Mouse (Mus musculus) hindbrain, embryonic 11.5 days (tissue): ENCODE measurements around the gene Gab1. TPM values are rescaled to one million over a fixed set of nuclear protein-coding genes. Genes with fewer than 3 reads are reported as not detected.

Experiments used
- ATAC-seq: fragments of 200-750 bp; cut with Nextera tagmentation; 2 replicates; pipeline ENCODE4 v1.8.0; 2017; ENCODE audit warnings: mild to moderate bottlenecking, moderate TSS enrichment, moderate library complexity; ENCODE audit not compliant: low FRiP score
- DNase-seq: peaks from one replicate; pipeline ENCODE4 v3.0.0-alpha.2; 2015; ENCODE audit warnings: low spot score
- H3K27ac ChIP-seq: fragments of 300-500 bp; sonication (generic); 2 replicates; pipeline ENCODE4 v1.5.1; 2014; ENCODE audit warnings: mild to moderate bottlenecking, low read depth, low read length
- H3K27me3 ChIP-seq: fragments of 300-500 bp; sonication (generic); 2 replicates; pipeline ENCODE4 v1.6.1; 2014; ENCODE audit warnings: mild to moderate bottlenecking, low read length, moderate library complexity, mixed read lengths; ENCODE audit not compliant: control insufficient read depth, insufficient read depth
- H3K36me3 ChIP-seq: fragments of 300-500 bp; sonication (generic); 2 replicates; pipeline ENCODE4 v1.6.1; 2014; ENCODE audit warnings: mild to moderate bottlenecking, low read length, moderate library complexity, mixed read lengths; ENCODE audit not compliant: control insufficient read depth, insufficient read depth
- H3K4me1 ChIP-seq: fragments of 300-500 bp; sonication (generic); replicated peaks from 2 replicates; pipeline ENCODE4 v1.6.1; 2014; ENCODE audit warnings: low read length, mixed read lengths; ENCODE audit not compliant: control insufficient read depth, insufficient read depth
- H3K4me2 ChIP-seq: fragments of 300-500 bp; sonication (generic); replicated peaks from 2 replicates; pipeline ENCODE4 v1.6.1; 2014; ENCODE audit warnings: mild to moderate bottlenecking, low read depth, low read length
- H3K4me3 ChIP-seq: fragments of 300-500 bp; sonication (generic); 2 replicates; pipeline ENCODE4 v1.5.1; 2014; ENCODE audit warnings: low read depth, low read length
- H3K9ac ChIP-seq: fragments of 300-500 bp; sonication (generic); 2 replicates; pipeline ENCODE4 v1.6.1; 2014; ENCODE audit warnings: low read depth, low read length
- H3K9me3 ChIP-seq: fragments of 300-500 bp; sonication (generic); 2 replicates; pipeline ENCODE4 v1.6.1; 2016; ENCODE audit warnings: low read length; ENCODE audit not compliant: control insufficient read depth
- WGBS: fragments of 180-500 bp; shearing (Covaris S2); extraction: QIAGEN DNeasy Blood & Tissue Kit; methylation state at CpG from one replicate; pipeline ENCODE4 v1.1.7; 2014; 5-methylcytosine and 5-hydroxymethylcytosine counted together
- polyA plus RNA-seq: library from polyadenylated mRNA; unstranded; fragments of >200 nt; fragmentation: Nextera tagmentation; extraction: Ambion mirVana; gene quantifications from 2 replicates; pipeline ENCODE4 v1.2.1, GENCODE M21; 2014

The Gab1 gene
- polyA plus RNA-seq, 1 experiment from 2014 or later: 18.1 TPM

DNA sequence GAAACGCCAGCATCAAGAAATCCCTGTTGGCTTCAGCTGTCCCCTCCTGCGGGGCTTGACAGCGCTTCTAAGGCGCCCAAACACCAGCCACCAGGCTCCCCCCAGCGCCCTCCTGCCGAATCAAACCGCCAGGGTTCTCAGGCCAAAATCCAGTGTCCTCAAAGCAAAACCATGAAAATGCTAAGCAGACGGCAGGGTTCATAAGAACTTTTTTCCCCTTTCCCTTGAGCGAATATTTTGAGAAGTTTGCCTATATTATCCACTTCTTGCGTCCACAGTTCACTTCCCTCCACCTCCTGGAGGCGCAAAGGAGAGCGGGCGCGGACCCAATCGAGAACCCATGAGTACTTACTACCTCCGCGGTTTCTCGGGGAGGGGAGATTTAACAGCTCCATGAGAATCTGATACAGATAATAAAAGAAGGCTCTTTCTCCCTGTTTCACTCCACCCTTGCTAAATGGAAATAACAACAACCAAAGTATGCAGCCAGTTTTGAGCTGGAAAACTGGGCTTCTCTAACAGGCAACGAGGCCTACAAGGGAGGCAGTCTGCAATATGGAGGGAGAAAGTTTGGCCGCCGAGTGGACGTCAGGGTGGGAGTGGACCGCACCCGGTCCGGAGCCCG, 1.4 kb downstream of the Gab1 start:
- ATAC-seq (no peak), DNase-seq (peak; percentile 67)
- under 1% methylated on average over 26 of the region's 26 CpGs for WGBS
- H3K9me3 ChIP-seq: no peaks in the 10 kb centered on the region
- H3K4me3 ChIP-seq: peak overlapping the region; percentile 72
- peak overlapping the region; percentile 74 for H3K9ac ChIP-seq
- no peaks in the 10 kb centered on the region for H3K27me3 ChIP-seq
- peak overlapping the region; percentile 91; the same call in 1 of the 2 replicates for H3K27ac ChIP-seq
- no peaks in the 10 kb centered on the region for H3K36me3 ChIP-seq
- no peaks in the 10 kb centered on the region for H3K4me1 ChIP-seq
- peak overlapping the region; percentile 73 for H3K4me2 ChIP-seq

DNA sequence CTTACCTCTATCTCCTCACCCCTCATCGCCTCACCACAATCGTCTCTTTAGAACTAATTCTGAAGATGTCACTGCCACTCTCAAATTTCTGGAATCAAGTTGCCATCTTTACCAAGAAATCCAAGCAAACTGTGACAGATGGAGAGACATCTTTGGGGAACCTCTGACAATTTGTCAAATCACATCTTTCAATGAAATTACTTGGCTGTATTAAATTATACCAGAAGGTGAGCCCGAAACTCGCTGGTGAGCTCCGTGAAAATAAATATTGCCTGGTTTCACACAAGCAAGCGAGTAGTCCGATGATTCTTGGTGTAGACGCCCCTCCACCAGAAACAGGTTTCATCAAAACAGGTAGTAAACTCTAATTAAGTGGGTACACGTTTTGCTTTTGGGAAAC, 2.2 kb downstream of the Gab1 start:
- H3K27ac ChIP-seq: no peak overlapping the region
- H3K9me3 ChIP-seq: no peaks in the 10 kb centered on the region
- 50% methylated on average over 9 of the region's 9 CpGs for WGBS
- ATAC-seq (no peak), DNase-seq (no peak)
- no peaks in the 10 kb centered on the region for H3K4me1 ChIP-seq
- H3K4me2 ChIP-seq: peak overlapping the region; percentile 73
- no peaks in the 10 kb centered on the region for H3K36me3 ChIP-seq
- peak overlapping the region; percentile 72 for H3K4me3 ChIP-seq
- H3K27me3 ChIP-seq: no peaks in the 10 kb centered on the region
- H3K9ac ChIP-seq: no peak overlapping the region; the same call in 1 of the 2 replicates

DNA sequence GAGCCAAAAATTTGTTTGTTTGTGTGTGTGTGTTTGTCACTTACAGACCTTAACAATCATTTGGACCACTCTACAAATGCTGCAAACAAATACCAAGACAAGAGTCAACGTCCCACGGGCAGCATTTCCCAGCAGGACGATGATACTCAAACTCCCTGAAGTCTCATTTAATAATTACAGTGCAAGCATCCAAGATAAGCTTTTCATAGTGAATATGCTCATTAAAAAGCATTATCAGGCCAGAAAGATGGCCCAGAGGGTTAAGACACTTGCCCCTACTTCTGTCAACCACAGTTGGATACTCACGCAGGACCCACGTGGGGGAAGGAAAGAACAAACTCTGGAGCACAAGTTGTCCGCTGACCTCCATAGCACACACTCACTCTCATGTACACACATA, 4.8 kb downstream of the Gab1 start:
- no peak overlapping the region for H3K27ac ChIP-seq

DNA sequence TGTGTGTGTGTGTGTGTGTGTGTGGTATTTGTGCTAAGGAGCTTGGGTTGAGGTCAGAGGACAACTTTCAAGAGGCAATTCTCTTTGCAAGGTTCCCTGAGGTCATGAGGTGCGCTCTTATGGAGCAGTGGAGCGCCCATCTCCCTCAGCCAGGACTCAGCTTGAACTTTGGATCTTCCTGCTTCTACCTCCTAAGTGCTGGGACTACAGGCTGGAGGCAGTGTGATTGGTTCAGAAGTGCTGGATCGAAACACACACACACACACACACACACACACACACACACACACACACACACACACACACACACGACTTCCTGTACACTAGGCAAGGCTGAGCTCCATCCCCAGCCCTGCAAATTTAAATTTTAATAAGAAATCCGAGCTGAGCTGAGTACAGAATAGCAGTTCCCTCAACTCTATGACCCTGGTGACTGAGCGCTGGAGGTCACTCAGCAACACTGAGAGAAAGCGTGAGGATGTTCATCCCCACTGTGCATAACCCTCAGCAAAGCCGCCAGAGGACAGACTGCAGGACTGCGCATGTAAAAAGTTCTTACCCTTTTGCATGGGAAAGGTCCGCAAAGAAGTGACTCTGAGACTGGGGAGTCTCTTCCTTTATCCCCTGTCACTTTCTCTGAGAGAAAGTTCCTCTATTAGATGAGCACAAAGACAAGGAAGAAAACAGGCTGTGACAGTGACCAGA, 6.4 kb downstream of the Gab1 start:
- H3K4me2 ChIP-seq: no peak overlapping the region
- H3K4me3 ChIP-seq: no peak overlapping the region
- no peaks in the 10 kb centered on the region for H3K27me3 ChIP-seq
- no peak for DNase-seq
- H3K27ac ChIP-seq: no peak overlapping the region
- no peaks in the 10 kb centered on the region for H3K9me3 ChIP-seq
- H3K4me1 ChIP-seq: no peaks in the 10 kb centered on the region
- 55% methylated on average over 10 of the region's 10 CpGs for whole genome bisulfite sequencing
- no peak for ATAC-seq
- H3K9ac ChIP-seq: no peak overlapping the region
- H3K36me3 ChIP-seq: no peaks in the 10 kb centered on the region

More for the DNA sequence above, 4.8 kb downstream of the Gab1 start:
- Histone ChIP-seq H3K4me1 (no peaks in the 10 kb centered on the region), H3K9ac (no peak overlapping the region), H3K9me3 (no peaks in the 10 kb centered on the region), H3K27me3 (no peaks in the 10 kb centered on the region), H3K4me3 (no peak overlapping the region), H3K4me2 (no peak overlapping the region), H3K36me3 (no peaks in the 10 kb centered on the region)
- WGBS: 94% methylated on average over 6 of the region's 6 CpGs
- ATAC-seq (no peak), DNase-seq (no peak)

DNA sequence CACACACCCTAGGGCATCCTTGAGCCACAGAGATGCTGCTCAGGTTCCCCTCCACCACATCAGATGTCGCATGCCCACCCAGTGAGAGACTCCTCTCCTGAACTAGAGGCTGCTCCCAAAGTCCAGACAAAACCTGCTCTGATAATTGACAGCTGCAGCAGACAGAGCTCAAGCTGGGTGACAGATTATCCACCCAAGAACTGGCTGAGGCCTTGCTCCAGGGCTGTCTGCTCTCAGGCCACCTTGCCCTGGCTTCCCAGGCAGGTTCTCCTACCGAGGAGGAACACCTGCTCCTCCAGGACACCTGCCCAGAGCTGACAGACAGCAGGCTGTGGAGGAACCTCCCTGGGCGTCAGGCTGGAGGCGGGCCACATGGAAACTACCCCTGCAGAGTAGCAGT, 7.6 kb downstream of the Gab1 start:
- WGBS: 45% methylated on average over 4 of the region's 4 CpGs
- no peak for DNase-seq
- no peak for ATAC-seq

DNA sequence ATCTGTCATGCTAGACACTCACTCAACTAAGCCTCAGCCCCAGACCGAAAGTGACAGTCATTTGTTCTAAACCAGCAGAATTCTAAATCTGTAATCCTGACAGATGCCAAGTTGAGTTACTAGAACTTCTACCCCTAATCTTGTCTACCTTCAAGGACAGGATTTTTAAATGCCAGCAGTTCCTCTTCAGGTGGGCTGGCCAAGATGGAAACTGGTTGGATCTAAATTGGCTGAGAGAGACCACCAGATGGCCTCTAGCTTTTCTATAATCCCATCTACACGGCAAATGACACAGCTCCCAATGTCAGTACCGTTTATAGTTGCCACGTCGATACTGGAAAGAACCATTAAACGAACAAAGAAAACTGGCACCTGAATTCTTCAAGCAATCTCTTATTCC, 8.9 kb downstream of the Gab1 start:
- H3K9ac ChIP-seq: no peak overlapping the region
- no peaks in the 10 kb centered on the region for H3K27me3 ChIP-seq
- no peaks in the 10 kb centered on the region for H3K9me3 ChIP-seq
- H3K4me1 ChIP-seq: no peaks in the 10 kb centered on the region; the same call in 1 of the 2 replicates
- WGBS: 91% methylated on average over 6 of the region's 6 CpGs
- no peak for DNase-seq
- no peak overlapping the region for H3K4me2 ChIP-seq
- H3K27ac ChIP-seq: no peak overlapping the region
- no peak for ATAC-seq
- H3K36me3 ChIP-seq: no peaks in the 10 kb centered on the region
- no peak overlapping the region for H3K4me3 ChIP-seq

More for the DNA sequence above, 7.6 kb downstream of the Gab1 start:
- no peak overlapping the region for H3K4me3 ChIP-seq
- no peaks in the 10 kb centered on the region for H3K27me3 ChIP-seq
- H3K36me3 ChIP-seq: no peaks in the 10 kb centered on the region
- no peaks in the 10 kb centered on the region for H3K9me3 ChIP-seq
- H3K4me2 ChIP-seq: no peak overlapping the region
- no peak overlapping the region for H3K27ac ChIP-seq
- no peak overlapping the region for H3K9ac ChIP-seq
- no peaks in the 10 kb centered on the region for H3K4me1 ChIP-seq

DNA sequence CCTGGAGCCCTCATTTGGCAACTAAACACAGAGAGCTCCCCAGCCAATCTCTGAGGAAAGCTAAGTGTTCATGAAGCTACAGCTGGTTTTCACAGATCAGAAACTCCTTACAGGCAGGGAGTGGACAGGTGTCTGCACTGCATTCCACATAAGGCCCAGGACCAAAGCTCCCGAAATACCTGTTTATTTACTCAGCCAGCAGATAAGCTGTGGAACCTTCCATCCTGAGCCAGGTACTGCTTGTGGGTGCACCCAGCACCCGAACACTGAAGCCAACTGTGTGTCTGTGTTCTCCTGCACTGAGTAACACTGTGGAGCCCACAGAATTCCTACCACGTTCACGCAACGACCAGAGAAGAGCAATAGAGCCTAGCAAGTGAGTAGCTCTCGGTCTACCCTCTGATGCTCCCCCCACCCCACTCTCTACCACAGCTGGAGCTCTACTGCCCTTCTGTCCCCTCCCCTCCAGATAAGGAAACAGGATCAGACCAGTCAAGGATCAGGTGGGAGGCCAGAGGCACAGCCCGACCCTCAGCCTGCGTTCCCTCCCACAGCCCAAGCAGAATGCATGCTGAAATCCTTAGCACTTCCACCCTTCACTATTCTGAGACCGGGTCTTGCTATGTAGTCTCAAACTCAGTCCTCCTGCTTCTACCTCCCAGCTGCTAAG, 9.6 kb downstream of the Gab1 start:
- Histone ChIP-seq H3K9ac (no peak overlapping the region), H3K4me2 (no peak overlapping the region), H3K27ac (no peak overlapping the region; the same call in 1 of the 2 replicates), H3K4me3 (no peak overlapping the region), H3K36me3 (no peaks in the 10 kb centered on the region), H3K9me3 (no peaks in the 10 kb centered on the region), H3K27me3 (no peaks in the 10 kb centered on the region), H3K4me1 (no peaks in the 10 kb centered on the region; the same call in 1 of the 2 replicates)
- WGBS: 80% methylated on average over 9 of the region's 9 CpGs
- no peak for ATAC-seq
- DNase-seq: no peak

DNA sequence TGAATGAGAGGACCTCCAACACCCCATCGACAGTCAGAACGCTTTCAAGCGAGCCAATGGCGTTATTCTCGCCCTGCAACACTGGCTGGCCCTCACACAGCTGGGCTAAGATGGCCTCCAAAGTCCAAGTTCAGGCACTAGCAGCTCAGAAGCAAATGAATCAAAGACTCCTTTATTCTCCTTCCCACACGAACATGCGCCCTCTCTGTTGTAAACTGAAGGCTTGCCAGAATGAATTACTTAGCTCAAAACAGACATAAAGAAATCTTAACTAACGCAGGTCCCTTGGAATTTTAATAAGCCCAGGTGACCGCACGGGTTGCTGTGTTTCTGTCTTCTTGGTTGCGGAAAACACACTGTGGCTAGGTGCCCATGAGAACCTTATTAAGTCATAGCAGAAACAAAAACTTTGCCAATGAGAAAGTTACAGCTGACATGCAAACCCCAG, 10.4 kb downstream of the Gab1 start:
- H3K9me3 ChIP-seq: no peaks in the 10 kb centered on the region
- no peaks in the 10 kb centered on the region for H3K36me3 ChIP-seq
- no peak overlapping the region for H3K4me2 ChIP-seq
- H3K4me3 ChIP-seq: no peak overlapping the region
- no peaks in the 10 kb centered on the region for H3K27me3 ChIP-seq
- no peak overlapping the region; the same call in 1 of the 2 replicates for H3K27ac ChIP-seq
- H3K4me1 ChIP-seq: no peaks in the 10 kb centered on the region; the same call in 1 of the 2 replicates
- no peak for ATAC-seq
- H3K9ac ChIP-seq: no peak overlapping the region
- 75% methylated on average over 11 of the region's 11 CpGs for WGBS
- DNase-seq: no peak
